Mouse (Mus musculus): Measurements from ENCODE around the gene Fcmr.

DNA sequence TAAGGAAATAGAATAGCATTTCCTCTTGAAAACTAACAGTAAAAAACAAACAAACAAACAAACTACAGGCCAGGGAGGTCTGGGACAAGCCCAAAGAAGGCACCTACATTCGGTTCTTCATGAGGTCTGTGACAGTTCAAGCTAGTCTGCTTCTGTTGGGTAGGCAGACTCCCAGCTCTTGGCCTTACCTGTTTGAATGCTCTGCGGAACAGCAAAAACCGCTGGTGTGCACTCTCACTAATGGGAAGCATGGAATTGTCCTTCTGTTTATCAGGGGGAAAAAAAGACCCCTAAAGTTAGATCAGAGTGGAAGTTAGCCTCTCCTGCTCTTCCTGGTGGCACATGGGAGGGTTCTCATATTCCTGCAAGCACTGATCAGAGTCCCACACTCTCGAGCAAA lies 17.7 kb downstream of the Fcmr start:
- no peak for TF ChIP-seq CTCF (IDR thresholded peaks at IDR 0.05; ENCODE audit: low read depth)
- TF ChIP-seq EP300 (IDR thresholded peaks at IDR 0.05; ENCODE audit: low read depth), result no peak

Data from heart, postnatal 0 days (tissue).